Mouse (Mus musculus) megakaryocyte, embryonic 14.5 days (primary cell): ENCODE results near the gene Dnajc21.

Experiments used
- FLI1 ChIP-seq: IDR thresholded peaks from 2 replicates; pipeline ENCODE4 v1.6.1; 2012; ENCODE audit warnings: low read length, inconsistent platforms, mixed read lengths
- GATA1 ChIP-seq: IDR thresholded peaks from 3 replicates; pipeline ENCODE4 v1.6.1; 2012; ENCODE audit warnings: mixed read lengths, low read length, inconsistent platforms, borderline replicate concordance

- no peak for TF ChIP-seq GATA1
- no peak for TF ChIP-seq FLI1
These were observed 43.6 kb downstream of the Dnajc21 start for GRCm38 (mm10) chr15:10426545-10427266.
